Comparison of ENCODE assay signal across 28 mouse cellular contexts in genomic region chr17:49515141-49515540, GRCm38 (mm10). TPM values are rescaled to one million over a fixed set of nuclear protein-coding genes. Genes with fewer than 3 reads are reported as not detected.
DNase-seq lines count a peak whose midpoint lies in the region; ATAC-seq and TF ChIP-seq lines count a peak whose summit lies in the region.
"Had no signal": no experiment of that assay in that cellular context is flagged by ENCODE, and none has a peak within 500 bp of the region (broad histone marks: within the 10 kb centered on the region; RNA-seq: fewer than 3 reads in every experiment).

No protein-coding gene starts in this region.

- H3K4me1 ChIP-seq in kidney, embryonic 16.5 days (ENCODE audit: insufficient read depth, low read length) = peaks cover 4% of the 10 kb centered on the region; the same call in 1 of the 2 replicates
- no peaks in the 10 kb centered on the region for H3K4me1 ChIP-seq in liver, embryonic 12.5 days
- H3K4me1 ChIP-seq in intestine, embryonic 16.5 days (ENCODE audit: control insufficient read depth, insufficient read depth, low read length) = no peaks in the 10 kb centered on the region
- H3K4me1 ChIP-seq: forebrain, embryonic 10.5 days had no signal

- intact Hi-C loops in gastrocnemius, adult 2 months (cut with DNase I) = no loop called here
- intact Hi-C loops in gastrocnemius, postnatal 36 days (cut with DNase I) = no loop called here

- 88% methylated on average over 3 of the region's 3 CpGs for WGBS in kidney, embryonic 16.5 days
- 70% methylated on average over 3 of the region's 3 CpGs for WGBS in liver, embryonic 12.5 days (ENCODE audit: insufficient replicate concordance)
- WGBS in intestine, embryonic 16.5 days = 87% methylated on average over 3 of the region's 3 CpGs

- H3K36me3 ChIP-seq in kidney, embryonic 16.5 days (ENCODE audit: insufficient read depth, low read length) = no peaks in the 10 kb centered on the region
- no peaks in the 10 kb centered on the region for H3K36me3 ChIP-seq in liver, embryonic 12.5 days
- no peaks in the 10 kb centered on the region; the same call in 1 of the 2 replicates for H3K36me3 ChIP-seq in intestine, embryonic 16.5 days (ENCODE audit: control insufficient read depth, insufficient read depth, low read length)
- H3K36me3 ChIP-seq: embryonic facial prominence, embryonic 10.5 days; forebrain, embryonic 10.5 days; hindbrain, embryonic 12.5 days; hindbrain, embryonic 15.5 days had no signal

- no peak overlapping the region for H3K9ac ChIP-seq in kidney, embryonic 16.5 days (replicated peaks; ENCODE audit: low read length)
- H3K9ac ChIP-seq in liver, embryonic 12.5 days = no peak overlapping the region
- H3K9ac ChIP-seq in intestine, embryonic 16.5 days (ENCODE audit: low read depth, low read length) = no peak overlapping the region
- H3K9ac ChIP-seq: embryonic facial prominence, embryonic 13.5 days; forebrain, embryonic 13.5 days; forebrain, postnatal 0 days; heart, embryonic 13.5 days; hindbrain, embryonic 12.5 days; hindbrain, embryonic 15.5 days had no signal

- no peak overlapping the region for H3K4me3 ChIP-seq in gastrocnemius, adult 2 months
- no peak overlapping the region for H3K4me3 ChIP-seq in kidney, embryonic 16.5 days (ENCODE audit: low read length)
- no peak overlapping the region for H3K4me3 ChIP-seq in liver, embryonic 12.5 days
- no peak overlapping the region for H3K4me3 ChIP-seq in intestine, embryonic 16.5 days (ENCODE audit: low read length)
- H3K4me3 ChIP-seq: embryonic facial prominence, embryonic 10.5 days; embryonic facial prominence, embryonic 13.5 days; forebrain, embryonic 10.5 days; forebrain, embryonic 13.5 days; heart, embryonic 10.5 days; heart, embryonic 13.5 days; hindbrain, embryonic 12.5 days; hindbrain, embryonic 15.5 days had no signal

- no peak for ATAC-seq in kidney, embryonic 16.5 days (ENCODE audit: low FRiP score, low TSS enrichment)
- peak; percentile 40 for ATAC-seq in Patski
- ATAC-seq in liver, embryonic 12.5 days = no peak
- ATAC-seq in intestine, embryonic 16.5 days = no peak
- ATAC-seq: CD4-positive, CD25-positive, alpha-beta regulatory T cell, adult 4 months; forebrain, embryonic 13.5 days; forebrain, postnatal 0 days had no signal

- H3K4me2 ChIP-seq in kidney, embryonic 16.5 days (replicated peaks; ENCODE audit: low read depth, low read length) = no peak overlapping the region
- H3K4me2 ChIP-seq in liver, embryonic 12.5 days = no peak overlapping the region
- H3K4me2 ChIP-seq in intestine, embryonic 16.5 days (ENCODE audit: low read depth, low read length) = no peak overlapping the region
- H3K4me2 ChIP-seq: embryonic facial prominence, embryonic 13.5 days; forebrain, embryonic 13.5 days; heart, embryonic 13.5 days; hindbrain, embryonic 12.5 days; hindbrain, embryonic 15.5 days had no signal

- CTCF ChIA-PET in Patski (lab: Charles Lee) = interaction anchor here (1.1 to 2.5 kb wide), 3 partner anchors 10 to 46 kb away, joined by 3 to 6 read pairs (median 3); no protein-coding TSS in a partner anchor

- H3K27me3 ChIP-seq in kidney, embryonic 16.5 days (ENCODE audit: insufficient read depth, low read length) = no peaks in the 10 kb centered on the region
- H3K27me3 ChIP-seq in Patski = no peaks in the 10 kb centered on the region
- no peaks in the 10 kb centered on the region for H3K27me3 ChIP-seq in liver, embryonic 12.5 days (replicated peaks)
- no peaks in the 10 kb centered on the region for H3K27me3 ChIP-seq in intestine, embryonic 16.5 days (replicated peaks; ENCODE audit: control insufficient read depth, insufficient read depth, low read length)
- H3K27me3 ChIP-seq: embryonic facial prominence, embryonic 13.5 days; forebrain, embryonic 13.5 days; heart, embryonic 13.5 days; hindbrain, embryonic 12.5 days; hindbrain, embryonic 15.5 days had no signal

- H3K9me3 ChIP-seq in kidney, embryonic 16.5 days (ENCODE audit: low read length) = no peaks in the 10 kb centered on the region
- H3K9me3 ChIP-seq in liver, embryonic 12.5 days (replicated peaks) = 0 out of 2 replicates have a peak, but pooled peaks cover 4% of the 10 kb centered on the region
- no peaks in the 10 kb centered on the region for H3K9me3 ChIP-seq in intestine, embryonic 16.5 days (ENCODE audit: control insufficient read depth, low read length)
- H3K9me3 ChIP-seq: embryonic facial prominence, embryonic 10.5 days; embryonic facial prominence, embryonic 13.5 days; forebrain, embryonic 10.5 days; forebrain, embryonic 13.5 days; heart, embryonic 10.5 days; hindbrain, embryonic 12.5 days; hindbrain, embryonic 15.5 days had no signal

- POLR2A ChIA-PET in Patski (lab: Charles Lee) = interaction anchor here (0.6 to 1.2 kb wide), 2 partner anchors 11 to 38 kb away, joined by 3 to 4 read pairs; no protein-coding TSS in a partner anchor

- H3K27ac ChIP-seq in gastrocnemius, adult 2 months = peak overlapping the region; percentile 51
- H3K27ac ChIP-seq in kidney, embryonic 16.5 days (ENCODE audit: low read length) = peak overlapping the region; percentile 65; the same call in 1 of the 2 replicates
- H3K27ac ChIP-seq in liver, embryonic 12.5 days = no peak overlapping the region
- H3K27ac ChIP-seq in intestine, embryonic 16.5 days (ENCODE audit: low read length) = no peak overlapping the region
- H3K27ac ChIP-seq: embryonic facial prominence, embryonic 10.5 days; embryonic facial prominence, embryonic 13.5 days; forebrain, embryonic 10.5 days; forebrain, embryonic 13.5 days; heart, embryonic 10.5 days; heart, embryonic 13.5 days; hindbrain, embryonic 12.5 days; hindbrain, embryonic 15.5 days had no signal

- no peak for TF ChIP-seq CTCF in gastrocnemius, adult 2 months (IDR thresholded peaks at IDR 0.05)
- TF ChIP-seq CTCF in Patski (IDR thresholded peaks at IDR 0.05) = no peak

- in situ Hi-C loops in Patski (cut with MboI; ENCODE audit: low pct_unique_long_range_greater_than_20kb) = no loop called here

- DNase-seq in gastrocnemius, adult 2 months = no peak
- no peak for DNase-seq in gastrocnemius, postnatal 36 days
- no peak for DNase-seq in kidney, adult 8-10 months
- no peak for DNase-seq in Patski (ENCODE audit: low read depth, low spot score)
- DNase-seq: adrenal gland, adult 2 months; adrenal gland, postnatal 14 days; cerebellum, adult 11-12 months; cerebellum, adult 8-10 months; cerebellum, postnatal 10 days; cerebellum, postnatal 36 days; forebrain, postnatal 0 days; gastrocnemius, postnatal 14 days; heart, adult 18-20 months; heart, postnatal 14 days; kidney, adult 18-20 months had no signal

RNA-seq across cellular contexts. Expression of gene Daam2, which starts 49.0 kb away (rescaled TPM):
- total RNA-seq in gastrocnemius, adult 2 months (2021) = 1 to 10 TPM; 3.0 to 6.0 TPM
- 1 to 10 TPM; 5.2 to 5.5 TPM for total RNA-seq in gastrocnemius, postnatal 36 days (2021)
- 6.7 and 8.1 TPM in 2 replicates for polyA plus RNA-seq in kidney, embryonic 16.5 days (2015; fragmentation: Nextera tagmentation; extraction: Ambion mirVana)
- polyA plus RNA-seq in Patski (2021) = 2.4 TPM
- 1.1 TPM in 2 replicates for polyA plus RNA-seq in liver, embryonic 12.5 days (2016; fragmentation: Nextera tagmentation; extraction: Ambion mirVana)
- 3.3 and 3.5 TPM in 2 replicates for polyA plus RNA-seq in intestine, embryonic 16.5 days (2015; fragmentation: Nextera tagmentation; extraction: Ambion mirVana)
- total RNA-seq: hematopoietic stem cell, adult 5-6 weeks had no signal

Comparison
In these comparisons a context has a peak if more than half of its experiments do, and no peak if none do; other contexts are left out.
1. H3K27ac ChIP-seq: peak in gastrocnemius, adult 2 months (single experiment) and kidney, embryonic 16.5 days (single experiment); none in liver, embryonic 12.5 days (single experiment) and intestine, embryonic 16.5 days (single experiment).